Mouse (Mus musculus) neural tube, embryonic 14.5 days (tissue): ENCODE data around the gene Ralgds. TPM values are rescaled to one million over a fixed set of nuclear protein-coding genes. Genes with fewer than 3 reads are reported as not detected.

Source experiments
- ATAC-seq: fragments of 200-750 bp; cut with Nextera tagmentation; 2 replicates; pipeline ENCODE4 v1.8.0; 2017; ENCODE audit warnings: low read depth, mild to moderate bottlenecking, moderate TSS enrichment, moderate library complexity
- H3K27ac ChIP-seq: fragments of 300-500 bp; sonication (generic); 2 replicates; pipeline ENCODE4 v1.5.1; 2014; ENCODE audit warnings: low read depth, mild to moderate bottlenecking, control low read depth, low read length, moderate library complexity, mixed read lengths
- H3K27me3 ChIP-seq: fragments of 300-500 bp; sonication (generic); 2 replicates; pipeline ENCODE4 v1.6.1; 2014; ENCODE audit warnings: low read length; ENCODE audit not compliant: control insufficient read depth, insufficient read depth
- H3K36me3 ChIP-seq: fragments of 300-500 bp; sonication (generic); 2 replicates; pipeline ENCODE4 v1.6.1; 2014; ENCODE audit warnings: low read length, mixed read lengths; ENCODE audit not compliant: control insufficient read depth, insufficient read depth
- H3K4me1 ChIP-seq: fragments of 300-500 bp; sonication (generic); 2 replicates; pipeline ENCODE4 v1.6.1; 2014; ENCODE audit warnings: low read length; ENCODE audit not compliant: control insufficient read depth, insufficient read depth
- H3K4me2 ChIP-seq: fragments of 300-500 bp; sonication (generic); 2 replicates; pipeline ENCODE4 v1.6.1; 2014; ENCODE audit warnings: mild to moderate bottlenecking, low read depth, low read length, control low read depth
- H3K4me3 ChIP-seq: fragments of 300-500 bp; sonication (generic); 2 replicates; pipeline ENCODE4 v1.5.1; 2014; ENCODE audit warnings: low read depth, low read length, control low read depth, mixed read lengths
- H3K9ac ChIP-seq: fragments of 300-500 bp; sonication (generic); replicated peaks from 2 replicates; pipeline ENCODE4 v1.6.1; 2014; ENCODE audit warnings: low read depth, mild to moderate bottlenecking, control low read depth, low read length, mixed read lengths
- H3K9me3 ChIP-seq: fragments of 300-500 bp; sonication (generic); 2 replicates; pipeline ENCODE4 v1.6.1; 2016; ENCODE audit warnings: low read length; ENCODE audit not compliant: control insufficient read depth
- WGBS: fragments of 180-500 bp; shearing (Covaris S2); extraction: QIAGEN DNeasy Blood & Tissue Kit; methylation state at CpG from one replicate; pipeline ENCODE4 v1.1.7; 2014; 5-methylcytosine and 5-hydroxymethylcytosine counted together
- polyA plus RNA-seq: library from polyadenylated mRNA; unstranded; fragments of >200 nt; fragmentation: Nextera tagmentation; extraction: Ambion mirVana; gene quantifications from 2 replicates; pipeline ENCODE4 v1.2.1, GENCODE M21; 2014

Gene Ralgds
- polyA plus RNA-seq = 76.5 and 88.2 TPM in 2 replicates

- H3K27ac ChIP-seq = peak within 1 kb of the TSS; percentile 86
- H3K4me1 ChIP-seq = peaks cover 35% of the 10 kb centered on the region
- peak within 1 kb of the TSS; percentile 85 for H3K4me3 ChIP-seq
- H3K4me2 ChIP-seq = peak within 1 kb of the TSS; percentile 83
- ATAC-seq = peak; percentile 60
- WGBS = under 1% methylated on average over 39 of the region's 71 CpGs
- no peaks in the 10 kb centered on the region for H3K27me3 ChIP-seq
- no peaks in the 10 kb centered on the region for H3K9me3 ChIP-seq
- H3K36me3 ChIP-seq = no peaks in the 10 kb centered on the region
- peak within 1 kb of the TSS; percentile 98 for H3K9ac ChIP-seq
Observed at GRCm38 (mm10) chr2:28512798-28513401, at the start of gene Ralgds. Gene Ralgds, plus strand, starts transcription at chr2:28513125.

DNA sequence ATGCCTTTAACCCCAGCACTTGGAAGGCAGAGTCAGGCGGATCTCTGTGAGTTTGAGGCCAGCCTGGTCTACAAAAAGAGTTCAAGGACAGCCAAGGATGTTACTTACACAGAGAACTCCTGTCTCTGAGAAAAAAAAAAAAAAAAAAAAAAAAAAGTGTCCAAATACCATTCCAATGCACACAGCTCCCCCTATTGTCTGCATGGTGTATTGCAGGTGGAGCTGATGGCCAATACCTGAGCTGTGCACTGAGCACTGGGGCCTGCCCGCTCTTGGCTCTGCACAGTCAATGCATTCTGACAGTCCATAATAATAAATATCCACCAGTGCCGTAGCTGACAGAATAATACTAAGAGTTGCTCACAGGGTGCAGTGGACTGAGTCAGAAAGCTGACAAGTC is 49.0 kb upstream of the Ralgds start:
- no peak for ATAC-seq
- Histone ChIP-seq H3K27me3 (no peaks in the 10 kb centered on the region), H3K4me2 (no peak overlapping the region), H3K4me3 (no peak overlapping the region), H3K9me3 (no peaks in the 10 kb centered on the region), H3K4me1 (peaks cover 8% of the 10 kb centered on the region; the same call in 1 of the 2 replicates), H3K27ac (no peak overlapping the region), H3K36me3 (no peaks in the 10 kb centered on the region), H3K9ac (no peak overlapping the region)
- 46% methylated on average over 3 of the region's 3 CpGs for WGBS

DNA sequence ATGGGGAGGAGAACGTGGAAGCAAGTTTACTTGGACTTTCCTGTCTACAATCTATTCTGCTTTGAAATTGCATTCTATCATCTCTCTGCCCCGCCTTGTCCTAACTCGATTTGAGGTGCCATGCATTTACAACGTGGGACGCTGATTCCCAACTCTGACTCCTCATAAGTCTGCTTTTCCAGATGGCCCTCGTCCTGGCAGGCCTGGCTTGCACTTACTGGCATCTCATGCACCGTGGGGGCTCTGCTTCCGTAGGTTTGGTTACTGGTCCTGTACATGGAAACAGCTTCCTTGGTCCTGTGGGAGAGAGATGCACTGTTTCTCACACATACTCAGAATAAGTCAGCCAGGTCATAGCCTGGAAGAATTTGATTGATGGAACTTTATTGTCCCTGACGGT is 48.0 kb upstream of the Ralgds start:
- H3K27ac ChIP-seq = no peak overlapping the region
- H3K4me1 ChIP-seq = peaks cover 8% of the 10 kb centered on the region; the same call in 1 of the 2 replicates
- 82% methylated on average over 9 of the region's 9 CpGs for WGBS
- no peak for ATAC-seq
- H3K27me3 ChIP-seq = no peaks in the 10 kb centered on the region
- peaks cover 3% of the 10 kb centered on the region; the same call in 1 of the 2 replicates for H3K36me3 ChIP-seq
- no peak overlapping the region for H3K4me2 ChIP-seq
- no peaks in the 10 kb centered on the region for H3K9me3 ChIP-seq
- no peak overlapping the region for H3K9ac ChIP-seq
- H3K4me3 ChIP-seq = no peak overlapping the region

- peaks cover 8% of the 10 kb centered on the region; the same call in 1 of the 2 replicates for H3K4me1 ChIP-seq
Observed at GRCm38 (mm10) chr2:28465836-28466518, 46.9 kb upstream of the Ralgds start, which contains the start of gene 1700007K13Rik. Gene 1700007K13Rik, minus strand, starts transcription at chr2:28466332.

DNA sequence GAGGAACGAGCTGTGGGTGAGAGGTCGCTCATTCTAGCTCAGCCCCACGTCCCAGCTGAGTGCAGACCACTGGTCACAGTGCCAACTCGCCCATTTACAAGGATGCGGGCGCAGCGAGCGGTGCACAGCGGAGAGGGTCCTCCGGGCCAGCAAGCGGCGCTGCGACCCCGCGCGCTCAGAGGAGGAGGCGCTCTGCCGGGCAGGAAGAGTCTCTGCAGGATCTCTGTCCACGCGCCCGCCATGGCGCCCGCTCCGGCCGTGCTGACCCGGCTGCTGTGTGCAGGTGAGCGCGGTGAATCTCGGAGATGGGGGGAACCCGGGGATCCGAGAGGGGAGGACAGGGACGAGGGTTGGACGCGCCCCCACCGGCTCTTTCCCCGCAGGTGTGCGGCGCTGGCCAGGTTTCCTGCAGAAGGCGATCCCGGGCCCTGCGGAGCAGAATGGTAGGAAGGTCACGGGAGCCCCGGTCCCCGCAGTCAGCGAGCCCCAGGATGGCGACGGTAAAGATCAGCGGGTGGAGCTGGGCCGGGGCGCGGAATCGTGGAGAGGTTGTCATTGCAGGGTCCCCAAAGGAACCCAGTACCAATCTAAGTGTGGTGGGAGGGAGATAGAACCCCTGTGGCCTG is 45.0 kb upstream of the Ralgds start, which contains the start of gene Mrps2:
Gene Mrps2, plus strand, starts transcription at position 207 of the 626 bp plus-strand sequence.
- WGBS = under 1% methylated on average over 50 of the region's 52 CpGs
- ATAC-seq = peak; percentile 93
- H3K27ac ChIP-seq = 0 out of 2 replicates have a peak within 1 kb of the TSS, but pooled peaks have one; percentile 34

More at GRCm38 (mm10) chr2:28465836-28466518, 46.9 kb upstream of the Ralgds start, which contains the start of gene 1700007K13Rik:
- Histone ChIP-seq H3K9ac (0 out of 2 replicates have a peak within 1 kb of the TSS, but pooled peaks have one; percentile 5), H3K4me3 (no peak within 1 kb of the TSS), H3K9me3 (no peaks in the 10 kb centered on the region), H3K4me2 (peak within 1 kb of the TSS; percentile 42), H3K36me3 (peaks cover 8% of the 10 kb centered on the region; the same call in 1 of the 2 replicates), H3K27ac (no peak within 1 kb of the TSS), H3K27me3 (no peaks in the 10 kb centered on the region)
- 5% methylated on average over 25 of the region's 25 CpGs for WGBS
- peak; percentile 63; the same call in 1 of the 2 replicates for ATAC-seq

GRCm38 (mm10) chr2:28468486-28469225 is 44.3 kb upstream of the Ralgds start:
- Histone ChIP-seq H3K9me3 (no peaks in the 10 kb centered on the region), H3K4me3 (peak overlapping the region; percentile 97), H3K27me3 (no peaks in the 10 kb centered on the region), H3K4me1 (peaks cover 8% of the 10 kb centered on the region; the same call in 1 of the 2 replicates), H3K4me2 (peak overlapping the region; percentile 77), H3K9ac (peak overlapping the region; percentile 93), H3K27ac (no peak overlapping the region), H3K36me3 (peaks cover 8% of the 10 kb centered on the region; the same call in 1 of the 2 replicates)
- no peak for ATAC-seq
- WGBS = 58% methylated on average over 18 of the region's 18 CpGs

More for the DNA sequence above, 45.0 kb upstream of the Ralgds start, which contains the start of gene Mrps2:
- Histone ChIP-seq H3K9me3 (no peaks in the 10 kb centered on the region), H3K4me3 (peak within 1 kb of the TSS; percentile 97), H3K4me2 (peak within 1 kb of the TSS; percentile 77), H3K27me3 (no peaks in the 10 kb centered on the region), H3K9ac (peak within 1 kb of the TSS; percentile 93), H3K36me3 (peaks cover 8% of the 10 kb centered on the region; the same call in 1 of the 2 replicates), H3K4me1 (peaks cover 8% of the 10 kb centered on the region; the same call in 1 of the 2 replicates)

- Histone ChIP-seq H3K27me3 (no peaks in the 10 kb centered on the region), H3K4me3 (no peak overlapping the region), H3K36me3 (peaks cover 8% of the 10 kb centered on the region; the same call in 1 of the 2 replicates), H3K9me3 (no peaks in the 10 kb centered on the region), H3K4me1 (peaks cover 8% of the 10 kb centered on the region; the same call in 1 of the 2 replicates), H3K9ac (no peak overlapping the region), H3K4me2 (no peak overlapping the region), H3K27ac (no peak overlapping the region)
- no peak for ATAC-seq
- 99% methylated on average over 14 of the region's 14 CpGs for WGBS
Observed at GRCm38 (mm10) chr2:28469461-28469860, 43.5 kb upstream of the Ralgds start.

DNA sequence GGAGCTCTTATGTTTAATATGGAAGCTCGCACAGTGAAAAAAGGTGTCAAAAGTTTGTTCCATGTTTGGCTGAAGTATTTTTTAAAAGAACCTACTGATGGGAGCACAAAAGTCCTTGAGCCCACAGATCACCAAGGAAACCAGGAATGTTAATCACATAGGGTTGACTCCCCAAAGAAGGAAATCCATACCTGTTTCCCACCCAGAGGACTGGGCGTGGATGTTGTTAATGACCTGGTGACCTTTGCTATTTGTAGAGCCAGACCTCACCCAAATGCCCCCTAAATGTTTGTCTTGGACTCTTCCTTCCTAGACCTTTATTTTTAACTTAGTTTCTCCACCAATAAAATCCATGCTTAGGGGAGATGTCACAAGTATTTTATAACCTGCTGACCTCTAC is 42.3 kb upstream of the Ralgds start:
- peaks cover 8% of the 10 kb centered on the region; the same call in 1 of the 2 replicates for H3K4me1 ChIP-seq
- H3K27me3 ChIP-seq = no peaks in the 10 kb centered on the region
- no peak overlapping the region for H3K4me2 ChIP-seq
- WGBS = 96% methylated on average over 2 of the region's 2 CpGs
- H3K36me3 ChIP-seq = peaks cover 8% of the 10 kb centered on the region; the same call in 1 of the 2 replicates
- ATAC-seq = no peak
- H3K4me3 ChIP-seq = no peak overlapping the region
- H3K9me3 ChIP-seq = no peaks in the 10 kb centered on the region
- no peak overlapping the region for H3K9ac ChIP-seq
- no peak overlapping the region for H3K27ac ChIP-seq
